Mouse (Mus musculus): ENCODE data around the gene Cd81. TPM values are rescaled to one million over a fixed set of nuclear protein-coding genes. Genes with fewer than 3 reads are reported as not detected.
A peak's percentile ranks its signal among the peaks of the same experiment; 100 is the strongest.

Cd81 gene
- polyA plus RNA-seq, 1 experiment, result 255 TPM

- WGBS, result 56% methylated on average over 1 of the region's 1 CpGs
- DNase-seq, result peak; percentile 42
- no peaks in the 10 kb centered on the region for H3K27me3 ChIP-seq (ENCODE audit: control insufficient read depth, insufficient read depth, low read length)
Measured at GRCm38 (mm10) chr7:143073086-143073485, 20.5 kb downstream of the Cd81 start.

DNA sequence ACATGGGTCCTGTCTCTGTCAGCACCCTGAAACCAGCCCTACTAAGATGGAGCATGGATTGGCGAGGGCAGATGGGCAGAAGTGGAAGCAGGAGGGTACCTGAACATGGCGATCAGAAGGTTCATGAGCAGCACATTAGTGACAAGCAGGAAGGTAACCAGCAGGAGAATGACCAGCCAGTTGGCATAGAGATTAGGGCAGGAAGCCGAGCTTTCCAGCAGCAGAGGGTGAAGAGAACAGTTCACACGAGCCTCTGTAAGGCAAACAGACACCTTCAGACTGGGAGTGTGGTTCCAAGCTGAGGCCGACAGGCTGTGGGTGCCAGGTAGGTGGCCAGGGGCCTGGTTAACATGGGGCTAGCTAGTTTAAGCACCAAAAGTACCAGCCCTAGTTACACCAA, 22.9 kb downstream of the Cd81 start:
- no peak for TF ChIP-seq POLR2A (IDR thresholded peaks at IDR 0.05; ENCODE audit: control insufficient read depth, extremely low read depth, insufficient read depth, low read length, poor library complexity)
- no peak for TF ChIP-seq CTCF (IDR thresholded peaks at IDR 0.05; ENCODE audit: borderline replicate concordance, control insufficient read depth, extremely low read depth, insufficient read depth, low read length, poor library complexity)
- Histone ChIP-seq H3K36me3 (ENCODE audit: control insufficient read depth, insufficient read depth, low read length) (no peaks in the 10 kb centered on the region), H3K4me1 (replicated peaks; ENCODE audit: control insufficient read depth, insufficient read depth, low read length) (peaks cover 3% of the 10 kb centered on the region), H3K27me3 (ENCODE audit: control insufficient read depth, insufficient read depth, low read length) (no peaks in the 10 kb centered on the region), H3K27ac (ENCODE audit: control insufficient read depth, insufficient read depth, low read length) (no peak overlapping the region), H3K4me3 (ENCODE audit: control insufficient read depth, insufficient read depth, low read length) (no peak overlapping the region)
- DNase-seq, result no peak
- WGBS, result 93% methylated on average over 5 of the region's 5 CpGs

More at GRCm38 (mm10) chr7:143073086-143073485, 20.5 kb downstream of the Cd81 start:
- no peak overlapping the region for H3K27ac ChIP-seq (ENCODE audit: control insufficient read depth, insufficient read depth, low read length)
- H3K4me1 ChIP-seq (replicated peaks; ENCODE audit: control insufficient read depth, insufficient read depth, low read length), result peaks cover 18% of the 10 kb centered on the region
- no peaks in the 10 kb centered on the region for H3K36me3 ChIP-seq (ENCODE audit: control insufficient read depth, insufficient read depth, low read length)
- TF ChIP-seq CTCF (IDR thresholded peaks at IDR 0.05; ENCODE audit: borderline replicate concordance, control insufficient read depth, extremely low read depth, insufficient read depth, low read length, poor library complexity) (no peak), POLR2A (IDR thresholded peaks at IDR 0.05; ENCODE audit: control insufficient read depth, extremely low read depth, insufficient read depth, low read length, poor library complexity) (no peak)
- H3K4me3 ChIP-seq (ENCODE audit: control insufficient read depth, insufficient read depth, low read length), result no peak overlapping the region

DNA sequence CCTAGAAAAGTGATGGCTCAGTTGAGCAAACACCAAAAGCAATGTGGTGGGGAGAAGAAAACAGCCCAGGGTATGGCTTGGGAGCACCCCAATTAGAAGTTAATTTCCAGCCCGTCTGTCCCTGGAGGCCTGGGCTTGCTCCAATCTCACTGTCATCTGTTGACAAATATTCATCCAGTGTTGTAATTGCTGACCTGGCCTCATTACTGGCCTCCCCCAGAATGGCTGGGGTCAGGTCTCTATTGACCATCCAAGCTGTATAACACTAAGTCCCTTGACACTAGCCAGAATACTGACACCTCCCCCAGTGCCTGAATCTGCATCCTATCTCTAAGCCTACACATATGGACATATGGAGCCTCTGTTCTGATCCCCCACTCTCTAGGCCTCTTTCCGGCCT, 24.8 kb downstream of the Cd81 start:
- H3K4me1 ChIP-seq (replicated peaks; ENCODE audit: control insufficient read depth, insufficient read depth, low read length), result no peaks in the 10 kb centered on the region
- TF ChIP-seq CTCF (IDR thresholded peaks at IDR 0.05; ENCODE audit: borderline replicate concordance, control insufficient read depth, extremely low read depth, insufficient read depth, low read length, poor library complexity), result no peak
- no peak for TF ChIP-seq POLR2A (IDR thresholded peaks at IDR 0.05; ENCODE audit: control insufficient read depth, extremely low read depth, insufficient read depth, low read length, poor library complexity)
- no peak for DNase-seq
- no peak overlapping the region for H3K27ac ChIP-seq (ENCODE audit: control insufficient read depth, insufficient read depth, low read length)
- no peaks in the 10 kb centered on the region for H3K36me3 ChIP-seq (ENCODE audit: control insufficient read depth, insufficient read depth, low read length)
- no peaks in the 10 kb centered on the region for H3K27me3 ChIP-seq (ENCODE audit: control insufficient read depth, insufficient read depth, low read length)
- WGBS, result 95% methylated on average over 2 of the region's 2 CpGs
- H3K4me3 ChIP-seq (ENCODE audit: control insufficient read depth, insufficient read depth, low read length), result no peak overlapping the region

- Histone ChIP-seq H3K36me3 (ENCODE audit: control insufficient read depth, insufficient read depth, low read length) (no peaks in the 10 kb centered on the region), H3K27ac (ENCODE audit: control insufficient read depth, insufficient read depth, low read length) (no peak overlapping the region), H3K4me3 (ENCODE audit: control insufficient read depth, insufficient read depth, low read length) (no peak overlapping the region), H3K4me1 (replicated peaks; ENCODE audit: control insufficient read depth, insufficient read depth, low read length) (no peaks in the 10 kb centered on the region), H3K27me3 (ENCODE audit: control insufficient read depth, insufficient read depth, low read length) (no peaks in the 10 kb centered on the region)
- 68% methylated on average over 6 of the region's 6 CpGs for WGBS
- DNase-seq, result no peak
- no peak for TF ChIP-seq CTCF (IDR thresholded peaks at IDR 0.05; ENCODE audit: borderline replicate concordance, control insufficient read depth, extremely low read depth, insufficient read depth, low read length, poor library complexity)
- no peak for TF ChIP-seq POLR2A (IDR thresholded peaks at IDR 0.05; ENCODE audit: control insufficient read depth, extremely low read depth, insufficient read depth, low read length, poor library complexity)
Measured at GRCm38 (mm10) chr7:143082024-143082423, 29.5 kb downstream of the Cd81 start.

GRCm38 (mm10) chr7:143083708-143084107, 31.2 kb downstream of the Cd81 start:
- H3K27me3 ChIP-seq (ENCODE audit: control insufficient read depth, insufficient read depth, low read length), result no peaks in the 10 kb centered on the region
- H3K4me1 ChIP-seq (replicated peaks; ENCODE audit: control insufficient read depth, insufficient read depth, low read length), result no peaks in the 10 kb centered on the region
- no peak overlapping the region for H3K27ac ChIP-seq (ENCODE audit: control insufficient read depth, insufficient read depth, low read length)
- no peak for TF ChIP-seq CTCF (IDR thresholded peaks at IDR 0.05; ENCODE audit: borderline replicate concordance, control insufficient read depth, extremely low read depth, insufficient read depth, low read length, poor library complexity)
- no peak for TF ChIP-seq POLR2A (IDR thresholded peaks at IDR 0.05; ENCODE audit: control insufficient read depth, extremely low read depth, insufficient read depth, low read length, poor library complexity)
- no peaks in the 10 kb centered on the region for H3K36me3 ChIP-seq (ENCODE audit: control insufficient read depth, insufficient read depth, low read length)
- no peak overlapping the region for H3K4me3 ChIP-seq (ENCODE audit: control insufficient read depth, insufficient read depth, low read length)
- no peak for DNase-seq
- whole genome bisulfite sequencing, result 86% methylated on average over 2 of the region's 2 CpGs

GRCm38 (mm10) chr7:143086366-143086765, 33.8 kb downstream of the Cd81 start:
- peak; percentile 74 for DNase-seq

GRCm38 (mm10) chr7:143087070-143087579, 34.6 kb downstream of the Cd81 start:
- DNase-seq, result peak; percentile 22
- Histone ChIP-seq H3K27ac (ENCODE audit: control insufficient read depth, insufficient read depth, low read length) (no peak overlapping the region), H3K4me3 (ENCODE audit: control insufficient read depth, insufficient read depth, low read length) (no peak overlapping the region), H3K36me3 (ENCODE audit: control insufficient read depth, insufficient read depth, low read length) (no peaks in the 10 kb centered on the region), H3K4me1 (replicated peaks; ENCODE audit: control insufficient read depth, insufficient read depth, low read length) (no peaks in the 10 kb centered on the region), H3K27me3 (ENCODE audit: control insufficient read depth, insufficient read depth, low read length) (no peaks in the 10 kb centered on the region)
- TF ChIP-seq POLR2A (IDR thresholded peaks at IDR 0.05; ENCODE audit: control insufficient read depth, extremely low read depth, insufficient read depth, low read length, poor library complexity), result no peak
- TF ChIP-seq CTCF (IDR thresholded peaks at IDR 0.05; ENCODE audit: borderline replicate concordance, control insufficient read depth, extremely low read depth, insufficient read depth, low read length, poor library complexity), result no peak
- WGBS, result 78% methylated on average over 4 of the region's 4 CpGs

More at GRCm38 (mm10) chr7:143086366-143086765, 33.8 kb downstream of the Cd81 start:
- no peak for TF ChIP-seq POLR2A (IDR thresholded peaks at IDR 0.05; ENCODE audit: control insufficient read depth, extremely low read depth, insufficient read depth, low read length, poor library complexity)
- Histone ChIP-seq H3K36me3 (ENCODE audit: control insufficient read depth, insufficient read depth, low read length) (no peaks in the 10 kb centered on the region), H3K27ac (ENCODE audit: control insufficient read depth, insufficient read depth, low read length) (no peak overlapping the region), H3K27me3 (ENCODE audit: control insufficient read depth, insufficient read depth, low read length) (no peaks in the 10 kb centered on the region), H3K4me1 (replicated peaks; ENCODE audit: control insufficient read depth, insufficient read depth, low read length) (no peaks in the 10 kb centered on the region), H3K4me3 (ENCODE audit: control insufficient read depth, insufficient read depth, low read length) (no peak overlapping the region)
- WGBS, result 53% methylated on average over 2 of the region's 2 CpGs
